Mouse (Mus musculus) thymus, adult 2 months (tissue): Measurements from ENCODE around the gene Ccnyl1. TPM values are rescaled to one million over a fixed set of nuclear protein-coding genes. Genes with fewer than 3 reads are reported as not detected.

Experiments
- DNase-seq: peaks from one replicate; pipeline ENCODE4 v3.0.0; 2021
- H3K27ac ChIP-seq: fragments of 200-500 bp; 2 replicates; pipeline ENCODE4 v1.5.1; 2012; ENCODE audit warnings: low read length, control low read depth; ENCODE audit not compliant: control insufficient read depth, insufficient read depth
- H3K27me3 ChIP-seq: fragments of 200-500 bp; 2 replicates; pipeline ENCODE4 v1.6.1; 2012; ENCODE audit warnings: mild to moderate bottlenecking, low read length, moderate library complexity, mixed read lengths; ENCODE audit not compliant: control insufficient read depth, insufficient read depth
- H3K36me3 ChIP-seq: fragments of 200-500 bp; 2 replicates; pipeline ENCODE4 v1.6.1; 2012; ENCODE audit warnings: mild to moderate bottlenecking, low read length, moderate library complexity; ENCODE audit not compliant: control insufficient read depth, insufficient read depth
- H3K4me1 ChIP-seq: fragments of 200-500 bp; replicated peaks from 2 replicates; pipeline ENCODE4 v1.6.1; 2012; ENCODE audit warnings: low read length; ENCODE audit not compliant: control insufficient read depth, insufficient read depth
- H3K4me3 ChIP-seq: fragments of 200-500 bp; 2 replicates; pipeline ENCODE4 v1.5.1; 2012; ENCODE audit warnings: mild to moderate bottlenecking, low read length, control low read depth, moderate library complexity; ENCODE audit not compliant: control insufficient read depth, insufficient read depth
- CTCF ChIP-seq: fragments of 200-500 bp; IDR thresholded peaks from 2 replicates; pipeline ENCODE4 v1.5.1; 2012; ENCODE audit warnings: mild to moderate bottlenecking, control low read depth, low read length, moderate library complexity, borderline replicate concordance; ENCODE audit not compliant: control insufficient read depth, poor library complexity, insufficient read depth; ENCODE audit errors: extremely low read depth
- POLR2A ChIP-seq: fragments of 200-500 bp; IDR thresholded peaks from 2 replicates; pipeline ENCODE4 v1.6.1; 2012; ENCODE audit warnings: mild to moderate bottlenecking, low read length, control low read depth, moderate library complexity; ENCODE audit not compliant: control insufficient read depth, poor library complexity, insufficient read depth; ENCODE audit errors: extremely low read depth
- WGBS: fragments of 180-500 bp; shearing (Covaris S2); methylation state at CpG from one replicate; pipeline ENCODE4 v1.1.7; 2018; 5-methylcytosine and 5-hydroxymethylcytosine counted together
- polyA plus RNA-seq: library from polyadenylated mRNA; depleted of rRNA; stranded (reverse); fragments of >200 nt; gene quantifications from 2 replicates; pipeline ENCODE4 v1.2.3, GENCODE M21; 2012

Gene Ccnyl1
- polyA plus RNA-seq, 1 experiment, result 13.2 TPM

GRCm38 (mm10) chr1:64744616-64745015 lies 54.4 kb downstream of the Ccnyl1 start:
- Histone ChIP-seq H3K4me1 (no peaks in the 10 kb centered on the region), H3K27me3 (no peaks in the 10 kb centered on the region), H3K36me3 (no peaks in the 10 kb centered on the region), H3K4me3 (no peak overlapping the region), H3K27ac (no peak overlapping the region)
- TF ChIP-seq CTCF (no peak), POLR2A (no peak)
- DNase-seq, result no peak

GRCm38 (mm10) chr1:64753109-64753508 lies 62.9 kb downstream of the Ccnyl1 start:
- 92% methylated on average over 8 of the region's 8 CpGs for WGBS
- Histone ChIP-seq H3K27ac (no peak overlapping the region), H3K4me3 (no peak overlapping the region), H3K27me3 (no peaks in the 10 kb centered on the region), H3K36me3 (no peaks in the 10 kb centered on the region), H3K4me1 (peaks cover 12% of the 10 kb centered on the region)
- TF ChIP-seq CTCF (no peak), POLR2A (no peak)
- DNase-seq, result no peak

- 83% methylated on average over 7 of the region's 7 CpGs for WGBS
- TF ChIP-seq CTCF (no peak), POLR2A (no peak)
- no peak for DNase-seq
- H3K4me1 ChIP-seq, result peaks cover 12% of the 10 kb centered on the region
- H3K36me3 ChIP-seq, result no peaks in the 10 kb centered on the region
- no peak overlapping the region for H3K4me3 ChIP-seq
- H3K27ac ChIP-seq, result no peak overlapping the region
- no peaks in the 10 kb centered on the region for H3K27me3 ChIP-seq
Observed at GRCm38 (mm10) chr1:64753668-64754067, 63.4 kb downstream of the Ccnyl1 start.

GRCm38 (mm10) chr1:64754658-64755057 lies 64.4 kb downstream of the Ccnyl1 start:
- Histone ChIP-seq H3K4me3 (no peak overlapping the region), H3K27me3 (no peaks in the 10 kb centered on the region), H3K27ac (no peak overlapping the region), H3K4me1 (peaks cover 12% of the 10 kb centered on the region), H3K36me3 (no peaks in the 10 kb centered on the region)
- DNase-seq, result no peak
- WGBS, result 98% methylated on average over 5 of the region's 5 CpGs
- TF ChIP-seq POLR2A (no peak), CTCF (no peak)

GRCm38 (mm10) chr1:64755971-64756639 lies 65.8 kb downstream of the Ccnyl1 start:
- H3K27ac ChIP-seq, result no peak overlapping the region

GRCm38 (mm10) chr1:64756640-64757030 lies 66.4 kb downstream of the Ccnyl1 start:
- no peak for DNase-seq
- no peak for TF ChIP-seq CTCF
- no peak for TF ChIP-seq POLR2A
- Histone ChIP-seq H3K27ac (no peak overlapping the region), H3K27me3 (no peaks in the 10 kb centered on the region), H3K4me1 (peaks cover 12% of the 10 kb centered on the region), H3K36me3 (no peaks in the 10 kb centered on the region), H3K4me3 (no peak overlapping the region)
- 2% methylated on average over 10 of the region's 10 CpGs for WGBS

More at GRCm38 (mm10) chr1:64755971-64756639, 65.8 kb downstream of the Ccnyl1 start:
- no peak for TF ChIP-seq CTCF
- TF ChIP-seq POLR2A, result no peak
- no peaks in the 10 kb centered on the region for H3K36me3 ChIP-seq
- no peak for DNase-seq
- peaks cover 12% of the 10 kb centered on the region for H3K4me1 ChIP-seq
- 20% methylated on average over 7 of the region's 7 CpGs for WGBS
- H3K27me3 ChIP-seq, result no peaks in the 10 kb centered on the region
- no peak overlapping the region for H3K4me3 ChIP-seq

- Histone ChIP-seq H3K4me1 (peaks cover 12% of the 10 kb centered on the region), H3K27ac (no peak overlapping the region), H3K4me3 (no peak overlapping the region), H3K36me3 (no peaks in the 10 kb centered on the region), H3K27me3 (no peaks in the 10 kb centered on the region)
- TF ChIP-seq POLR2A (no peak), CTCF (no peak)
- DNase-seq, result no peak
- 67% methylated on average over 2 of the region's 2 CpGs for WGBS
Observed at GRCm38 (mm10) chr1:64757254-64757653, 67.0 kb downstream of the Ccnyl1 start.
